Mouse (Mus musculus): ENCODE measurements at regions not wholly inside any gene's neighbourhood (a gene's known extent, or its start where the extent isn't known, plus 50 kb on each side); places are given as distances from the start of the nearest gene placed in this dataset.

GRCm38 (mm10) chr1:14001431-14001830 is 2091.7 kb downstream of the 4930444P10Rik start:
- no peak overlapping the region for H3K4me3 ChIP-seq (replicated peaks in 1 of 3; ENCODE audit: low read depth in 2 of 3, low read length in 2 of 3, poor library complexity in 1 of 3)
- no peak overlapping the region for H3K27ac ChIP-seq (ENCODE audit: insufficient read depth, low read depth)
- H3K79me2 ChIP-seq (replicated peaks; ENCODE audit: control insufficient read depth, extremely low read depth, insufficient read depth, poor library complexity, severe bottlenecking) = no peaks in the 10 kb centered on the region
- no peak overlapping the region for H3K4me2 ChIP-seq (ENCODE audit: insufficient read depth, low read depth, poor library complexity, severe bottlenecking)
- H3K9ac ChIP-seq (ENCODE audit: insufficient read depth, low read depth) = no peak overlapping the region
- DNase-seq (ENCODE audit: extremely low read depth) = no peak
- no peaks in the 10 kb centered on the region for H3K9me3 ChIP-seq (replicated peaks; ENCODE audit: low read length)
- H3K27me3 ChIP-seq (replicated peaks) = no peaks in the 10 kb centered on the region
- dilution Hi-C loops (cut with MboI; ENCODE audit: extremely low pct_ligation_motif_present, extremely low pct_unique_long_range_greater_than_20kb, low sequenced_read_pairs) = no loop called here
- in situ Hi-C loops (cut with MboI; ENCODE audit: low pct_ligation_motif_present, low pct_unique_long_range_greater_than_20kb, low sequenced_read_pairs) = no loop called here
- peaks cover 0 to 10% of the 10 kb centered on the region in 2 experiments; a peak in 2 of 4 replicates for H3K4me1 ChIP-seq (ENCODE audit: control insufficient read depth in 1 of 2, insufficient read depth in 2 of 2)
- no peaks in the 10 kb centered on the region for H3K36me3 ChIP-seq (replicated peaks in 1 of 2; ENCODE audit: control insufficient read depth in 1 of 2, insufficient read depth in 1 of 2, low read length in 1 of 2)
- TF ChIP-seq E2F4 (IDR thresholded peaks at IDR 0.05; ENCODE audit: insufficient replicate concordance, low read depth, low read length) (no peak), EP300 (IDR thresholded peaks at IDR 0.05; ENCODE audit: low read length) (no peak), MAFK (IDR thresholded peaks at IDR 0.05; ENCODE audit: insufficient replicate concordance, low read length) (no peak)

DNA sequence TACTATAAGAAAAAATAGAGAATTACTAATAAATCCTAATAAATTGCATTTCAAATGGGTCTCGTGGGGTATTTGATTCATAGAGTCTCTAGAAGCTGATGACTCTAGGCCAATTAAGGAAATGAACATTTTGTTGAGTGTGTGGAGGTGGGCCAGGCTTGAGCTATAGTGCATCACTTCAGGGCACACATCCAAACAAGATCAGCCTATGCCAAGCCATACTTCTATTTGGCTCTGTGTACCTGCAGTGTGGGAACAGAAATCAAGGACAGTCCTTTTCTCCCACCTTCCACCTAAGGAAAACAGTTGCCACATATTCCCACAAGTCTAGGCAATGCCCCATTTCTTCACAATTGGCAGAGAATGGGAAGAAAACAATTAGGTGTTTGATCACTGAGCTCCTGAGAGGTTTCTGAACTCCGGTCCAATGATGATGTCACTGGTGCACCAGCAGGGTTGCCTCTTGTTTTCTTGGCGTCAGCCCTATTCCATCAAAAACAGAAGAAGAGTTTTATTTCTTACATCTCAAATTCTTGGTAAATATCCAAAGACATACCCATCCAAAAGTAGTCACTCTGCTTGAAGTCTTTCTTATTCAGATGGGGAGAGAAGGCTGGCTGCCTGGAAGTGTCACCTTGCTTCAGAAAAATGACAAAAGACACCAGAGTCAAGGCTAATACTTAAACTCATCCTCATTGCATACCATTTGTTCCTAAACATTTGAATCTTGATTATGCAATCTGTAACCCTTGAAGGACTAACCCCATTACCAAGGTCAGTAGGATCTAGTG is 2092.3 kb downstream of the 4930444P10Rik start:
- in situ Hi-C loops (cut with MboI; ENCODE audit: low pct_ligation_motif_present, low pct_unique_long_range_greater_than_20kb, low sequenced_read_pairs) = no loop called here

DNA sequence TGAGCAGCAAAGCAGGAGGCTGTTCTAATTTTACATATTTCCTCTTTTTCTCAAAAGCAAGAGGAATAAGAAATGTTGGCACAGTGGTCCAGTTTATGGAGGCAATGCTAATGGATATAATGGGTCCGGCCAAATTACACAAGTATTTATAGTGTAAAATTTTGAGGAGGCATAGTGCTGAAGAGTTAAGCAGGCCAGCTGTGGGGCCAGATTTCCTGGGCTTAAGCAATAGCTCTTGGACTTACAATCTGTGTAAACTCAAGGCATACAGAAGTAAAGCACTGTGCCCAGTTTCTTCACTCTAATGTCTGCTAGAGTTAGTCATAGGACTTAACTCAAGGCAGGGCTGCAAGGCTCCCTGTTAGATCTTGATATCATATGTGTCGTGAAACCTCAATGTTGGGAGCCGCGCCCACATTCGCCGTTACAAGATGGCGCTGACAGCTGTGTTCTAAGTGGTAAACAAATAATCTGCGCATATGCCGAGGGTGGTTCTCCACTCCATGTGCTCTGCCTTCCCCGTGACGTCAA is 2094.9 kb downstream of the 4930444P10Rik start:
- Histone ChIP-seq H3K4me1 (ENCODE audit: control insufficient read depth in 1 of 2, insufficient read depth in 2 of 2) (peaks cover 0 to 2% of the 10 kb centered on the region in 2 experiments; a peak in 1 of 4 replicates), H3K4me3 (replicated peaks in 1 of 3; ENCODE audit: low read depth in 2 of 3, low read length in 2 of 3, poor library complexity in 1 of 3) (no peak overlapping the region), H3K27me3 (replicated peaks) (no peaks in the 10 kb centered on the region), H3K27ac (ENCODE audit: insufficient read depth, low read depth) (no peak overlapping the region), H3K9me3 (replicated peaks; ENCODE audit: low read length) (no peaks in the 10 kb centered on the region), H3K9ac (ENCODE audit: insufficient read depth, low read depth) (no peak overlapping the region), H3K4me2 (ENCODE audit: insufficient read depth, low read depth, poor library complexity, severe bottlenecking) (no peak overlapping the region), H3K36me3 (replicated peaks in 1 of 2; ENCODE audit: control insufficient read depth in 1 of 2, insufficient read depth in 1 of 2, low read length in 1 of 2) (no peaks in the 10 kb centered on the region), H3K79me2 (replicated peaks; ENCODE audit: control insufficient read depth, extremely low read depth, insufficient read depth, poor library complexity, severe bottlenecking) (no peaks in the 10 kb centered on the region)
- no peak for TF ChIP-seq MAFK (IDR thresholded peaks at IDR 0.05; ENCODE audit: insufficient replicate concordance, low read length)
- TF ChIP-seq JUN (IDR thresholded peaks at IDR 0.05; ENCODE audit: insufficient read depth, low read depth, low read length) = no peak
- no peak for TF ChIP-seq HCFC1 (IDR thresholded peaks at IDR 0.05; ENCODE audit: low read depth, low read length)
- no peak for TF ChIP-seq ELF1 (IDR thresholded peaks at IDR 0.05; ENCODE audit: low read depth, low read length)
- TF ChIP-seq POLR2A (IDR thresholded peaks at IDR 0.05; ENCODE audit: low read depth, low read length) = no peak
- no peak for TF ChIP-seq ZC3H11A (IDR thresholded peaks at IDR 0.05; ENCODE audit: low read depth, low read length)
- TF ChIP-seq RAD21 (IDR thresholded peaks at IDR 0.05; ENCODE audit: low read depth, low read length) = no peak
- no peak for TF ChIP-seq ZKSCAN1 (IDR thresholded peaks at IDR 0.05; ENCODE audit: borderline replicate concordance, low read depth, low read length)
- TF ChIP-seq POLR2AphosphoS2 (IDR thresholded peaks at IDR 0.05; ENCODE audit: low read depth, low read length) = no peak
- TF ChIP-seq RCOR1 (conservative IDR thresholded peaks at IDR 0.05; ENCODE audit: low read depth, low read length) = no peak
- no peak for TF ChIP-seq ZNF384 (IDR thresholded peaks at IDR 0.05; ENCODE audit: low read depth, low read length)
- no peak for TF ChIP-seq CTCF (conservative IDR thresholded peaks at IDR 0.05 in 1 of 2, IDR thresholded peaks at IDR 0.05 in 1 of 2; ENCODE audit: low read depth in 2 of 2, low read length in 2 of 2)
- no peak for TF ChIP-seq GABPA (IDR thresholded peaks at IDR 0.05; ENCODE audit: insufficient replicate concordance, low read depth, low read length)
- dilution Hi-C loops (cut with MboI; ENCODE audit: extremely low pct_ligation_motif_present, extremely low pct_unique_long_range_greater_than_20kb, low sequenced_read_pairs) = no loop called here
- no peak for DNase-seq (ENCODE audit: extremely low read depth)
- in situ Hi-C loops (cut with MboI; ENCODE audit: low pct_ligation_motif_present, low pct_unique_long_range_greater_than_20kb, low sequenced_read_pairs) = no loop called here

More for the DNA sequence above, 2092.3 kb downstream of the 4930444P10Rik start:
- Histone ChIP-seq H3K9ac (ENCODE audit: insufficient read depth, low read depth) (no peak overlapping the region), H3K4me1 (ENCODE audit: control insufficient read depth in 1 of 2, insufficient read depth in 2 of 2) (peaks cover 0 to 10% of the 10 kb centered on the region in 2 experiments; a peak in 2 of 4 replicates), H3K9me3 (replicated peaks; ENCODE audit: low read length) (no peaks in the 10 kb centered on the region), H3K27me3 (replicated peaks) (no peaks in the 10 kb centered on the region), H3K27ac (ENCODE audit: insufficient read depth, low read depth) (no peak overlapping the region), H3K4me2 (ENCODE audit: insufficient read depth, low read depth, poor library complexity, severe bottlenecking) (no peak overlapping the region), H3K79me2 (replicated peaks; ENCODE audit: control insufficient read depth, extremely low read depth, insufficient read depth, poor library complexity, severe bottlenecking) (no peaks in the 10 kb centered on the region), H3K4me3 (replicated peaks in 1 of 3; ENCODE audit: low read depth in 2 of 3, low read length in 2 of 3, poor library complexity in 1 of 3) (no peak overlapping the region), H3K36me3 (replicated peaks in 1 of 2; ENCODE audit: control insufficient read depth in 1 of 2, insufficient read depth in 1 of 2, low read length in 1 of 2) (no peaks in the 10 kb centered on the region)
- dilution Hi-C loops (cut with MboI; ENCODE audit: extremely low pct_ligation_motif_present, extremely low pct_unique_long_range_greater_than_20kb, low sequenced_read_pairs) = no loop called here
- no peak for DNase-seq (ENCODE audit: extremely low read depth)
- TF ChIP-seq ELF1 (IDR thresholded peaks at IDR 0.05; ENCODE audit: low read depth, low read length) (no peak), ZKSCAN1 (IDR thresholded peaks at IDR 0.05; ENCODE audit: borderline replicate concordance, low read depth, low read length) (no peak), KAT2A (IDR thresholded peaks at IDR 0.05; ENCODE audit: insufficient replicate concordance, low read length) (no peak), MAZ (IDR thresholded peaks at IDR 0.05; ENCODE audit: low read depth, low read length) (no peak), POLR2AphosphoS2 (IDR thresholded peaks at IDR 0.05; ENCODE audit: low read depth, low read length) (no peak), RCOR1 (conservative IDR thresholded peaks at IDR 0.05; ENCODE audit: low read depth, low read length) (no peak), JUND (conservative IDR thresholded peaks at IDR 0.05; ENCODE audit: low read depth, low read length) (no peak), BHLHE40 (IDR thresholded peaks at IDR 0.05; ENCODE audit: low read depth, low read length) (no peak), TCF12 (IDR thresholded peaks at IDR 0.05; ENCODE audit: low read depth, low read length) (no peak), SIN3A (IDR thresholded peaks at IDR 0.05; ENCODE audit: low read length) (no peak), MYC (IDR thresholded peaks at IDR 0.05; ENCODE audit: low read depth, low read length) (no peak), USF2 (conservative IDR thresholded peaks at IDR 0.05; ENCODE audit: low read depth, low read length) (no peak), MEF2A (IDR thresholded peaks at IDR 0.05; ENCODE audit: borderline replicate concordance, low read depth, low read length) (no peak), USF1 (IDR thresholded peaks at IDR 0.05; ENCODE audit: low read depth, low read length) (no peak), MAX (IDR thresholded peaks at IDR 0.05; ENCODE audit: low read length) (no peak), SMC3 (IDR thresholded peaks at IDR 0.05; ENCODE audit: low read depth, low read length) (no peak)
